Mouse (Mus musculus): Measurements from ENCODE around the gene Dscam. TPM values are rescaled to one million over a fixed set of nuclear protein-coding genes. Genes with fewer than 3 reads are reported as not detected.

The Dscam gene
- polyA plus RNA-seq, 1 experiment = 32.8 TPM

GRCm38 (mm10) chr16:96691576-96691975, 479.0 kb downstream of the Dscam start:
- TF ChIP-seq CTCF (IDR thresholded peaks at IDR 0.05; ENCODE audit: borderline replicate concordance, extremely low read depth, insufficient read depth, insufficient read length) = no peak
- TF ChIP-seq POLR2A (IDR thresholded peaks at IDR 0.05; ENCODE audit: borderline replicate concordance, extremely low read depth, insufficient read depth, insufficient read length, poor library complexity, severe bottlenecking) = no peak
- DNase-seq (ENCODE audit: low read depth) = no peak

- peak; percentile 56 for DNase-seq (ENCODE audit: low read depth)
- TF ChIP-seq POLR2A (IDR thresholded peaks at IDR 0.05; ENCODE audit: borderline replicate concordance, extremely low read depth, insufficient read depth, insufficient read length, poor library complexity, severe bottlenecking) (no peak), CTCF (IDR thresholded peaks at IDR 0.05; ENCODE audit: borderline replicate concordance, extremely low read depth, insufficient read depth, insufficient read length) (no peak)
These were observed 480.5 kb downstream of the Dscam start for GRCm38 (mm10) chr16:96690052-96690451.

GRCm38 (mm10) chr16:96689419-96689818, 481.1 kb downstream of the Dscam start:
- TF ChIP-seq CTCF (IDR thresholded peaks at IDR 0.05; ENCODE audit: borderline replicate concordance, extremely low read depth, insufficient read depth, insufficient read length) (no peak), POLR2A (IDR thresholded peaks at IDR 0.05; ENCODE audit: borderline replicate concordance, extremely low read depth, insufficient read depth, insufficient read length, poor library complexity, severe bottlenecking) (no peak)
- no peak for DNase-seq (ENCODE audit: low read depth)

- TF ChIP-seq CTCF (IDR thresholded peaks at IDR 0.05; ENCODE audit: borderline replicate concordance, extremely low read depth, insufficient read depth, insufficient read length) (no peak), POLR2A (IDR thresholded peaks at IDR 0.05; ENCODE audit: borderline replicate concordance, extremely low read depth, insufficient read depth, insufficient read length, poor library complexity, severe bottlenecking) (no peak)
- no peak for DNase-seq (ENCODE audit: low read depth)
These were observed 485.5 kb downstream of the Dscam start for GRCm38 (mm10) chr16:96685065-96685464.

GRCm38 (mm10) chr16:96684581-96684980, 486.0 kb downstream of the Dscam start:
- no peak for TF ChIP-seq POLR2A (IDR thresholded peaks at IDR 0.05; ENCODE audit: borderline replicate concordance, extremely low read depth, insufficient read depth, insufficient read length, poor library complexity, severe bottlenecking)
- peak; percentile 79; the same call in 1 of the 2 replicates for TF ChIP-seq CTCF (IDR thresholded peaks at IDR 0.05; ENCODE audit: borderline replicate concordance, extremely low read depth, insufficient read depth, insufficient read length)
- peak; percentile 90 for DNase-seq (ENCODE audit: low read depth)

- no peak for TF ChIP-seq POLR2A (IDR thresholded peaks at IDR 0.05; ENCODE audit: borderline replicate concordance, extremely low read depth, insufficient read depth, insufficient read length, poor library complexity, severe bottlenecking)
- no peak for TF ChIP-seq CTCF (IDR thresholded peaks at IDR 0.05; ENCODE audit: borderline replicate concordance, extremely low read depth, insufficient read depth, insufficient read length)
- DNase-seq (ENCODE audit: low read depth) = no peak
These were observed 488.1 kb downstream of the Dscam start for GRCm38 (mm10) chr16:96682289-96682972.

GRCm38 (mm10) chr16:96679981-96680380, 490.6 kb downstream of the Dscam start:
- TF ChIP-seq POLR2A (IDR thresholded peaks at IDR 0.05; ENCODE audit: borderline replicate concordance, extremely low read depth, insufficient read depth, insufficient read length, poor library complexity, severe bottlenecking) (no peak), CTCF (IDR thresholded peaks at IDR 0.05; ENCODE audit: borderline replicate concordance, extremely low read depth, insufficient read depth, insufficient read length) (no peak)
- no peak for DNase-seq (ENCODE audit: low read depth)

GRCm38 (mm10) chr16:96677471-96677870, 493.1 kb downstream of the Dscam start:
- peak; percentile 67 for DNase-seq (ENCODE audit: low read depth)
- TF ChIP-seq CTCF (IDR thresholded peaks at IDR 0.05; ENCODE audit: borderline replicate concordance, extremely low read depth, insufficient read depth, insufficient read length) = no peak
- TF ChIP-seq POLR2A (IDR thresholded peaks at IDR 0.05; ENCODE audit: borderline replicate concordance, extremely low read depth, insufficient read depth, insufficient read length, poor library complexity, severe bottlenecking) = no peak

- TF ChIP-seq POLR2A (IDR thresholded peaks at IDR 0.05; ENCODE audit: borderline replicate concordance, extremely low read depth, insufficient read depth, insufficient read length, poor library complexity, severe bottlenecking) = no peak
- no peak for TF ChIP-seq CTCF (IDR thresholded peaks at IDR 0.05; ENCODE audit: borderline replicate concordance, extremely low read depth, insufficient read depth, insufficient read length)
- no peak for DNase-seq (ENCODE audit: low read depth)
These were observed 493.9 kb downstream of the Dscam start for GRCm38 (mm10) chr16:96676663-96677062.

- DNase-seq (ENCODE audit: low read depth) = peak; percentile 92
- TF ChIP-seq CTCF (IDR thresholded peaks at IDR 0.05; ENCODE audit: borderline replicate concordance, extremely low read depth, insufficient read depth, insufficient read length) = no peak
- no peak for TF ChIP-seq POLR2A (IDR thresholded peaks at IDR 0.05; ENCODE audit: borderline replicate concordance, extremely low read depth, insufficient read depth, insufficient read length, poor library complexity, severe bottlenecking)
These were observed 497.2 kb downstream of the Dscam start for GRCm38 (mm10) chr16:96673191-96673847.

- peak; percentile 84 for DNase-seq (ENCODE audit: low read depth)
These were observed 498.8 kb downstream of the Dscam start for GRCm38 (mm10) chr16:96671603-96672374.

More at GRCm38 (mm10) chr16:96671603-96672374, 498.8 kb downstream of the Dscam start:
- TF ChIP-seq CTCF (IDR thresholded peaks at IDR 0.05; ENCODE audit: borderline replicate concordance, extremely low read depth, insufficient read depth, insufficient read length) (peak; percentile 66; the same call in 1 of the 2 replicates), POLR2A (IDR thresholded peaks at IDR 0.05; ENCODE audit: borderline replicate concordance, extremely low read depth, insufficient read depth, insufficient read length, poor library complexity, severe bottlenecking) (no peak)
